Mouse (Mus musculus) neural tube, embryonic 11.5 days (tissue): ENCODE data around the gene Rnf114. TPM values are rescaled to one million over a fixed set of nuclear protein-coding genes. Genes with fewer than 3 reads are reported as not detected.

Experiments used
- ATAC-seq: fragments of 200-750 bp; cut with Nextera tagmentation; 2 replicates; pipeline ENCODE4 v1.8.0; 2017; ENCODE audit warnings: moderate number of reproducible peaks, mild to moderate bottlenecking, moderate TSS enrichment, moderate library complexity; ENCODE audit not compliant: insufficient read depth, low FRiP score, low TSS enrichment
- DNase-seq: peaks from one replicate; pipeline ENCODE4 v3.0.0-alpha.2; 2015; ENCODE audit warnings: low spot score
- H3K27ac ChIP-seq: fragments of 300-500 bp; sonication (generic); 2 replicates; pipeline ENCODE4 v1.5.1; 2014; ENCODE audit warnings: low read depth, mild to moderate bottlenecking, low read length
- H3K27me3 ChIP-seq: fragments of 300-500 bp; sonication (generic); 2 replicates; pipeline ENCODE4 v1.6.1; 2014; ENCODE audit warnings: mild to moderate bottlenecking, low read length, mixed read lengths; ENCODE audit not compliant: control insufficient read depth, insufficient read depth
- H3K36me3 ChIP-seq: fragments of 300-500 bp; sonication (generic); 2 replicates; pipeline ENCODE4 v1.6.1; 2014; ENCODE audit warnings: mild to moderate bottlenecking, low read length, moderate library complexity, mixed read lengths; ENCODE audit not compliant: control insufficient read depth, insufficient read depth
- H3K4me1 ChIP-seq: fragments of 300-500 bp; sonication (generic); 2 replicates; pipeline ENCODE4 v1.6.1; 2014; ENCODE audit warnings: low read length, mixed read lengths; ENCODE audit not compliant: control insufficient read depth, insufficient read depth
- H3K4me2 ChIP-seq: fragments of 300-500 bp; sonication (generic); 2 replicates; pipeline ENCODE4 v1.6.1; 2014; ENCODE audit warnings: low read depth, mild to moderate bottlenecking, moderate library complexity
- H3K4me3 ChIP-seq: fragments of 300-500 bp; sonication (generic); 2 replicates; pipeline ENCODE4 v1.5.1; 2014; ENCODE audit warnings: low read depth, low read length
- H3K9ac ChIP-seq: fragments of 300-500 bp; sonication (generic); 2 replicates; pipeline ENCODE4 v1.6.1; 2014; ENCODE audit warnings: mild to moderate bottlenecking, low read length
- H3K9me3 ChIP-seq: fragments of 300-500 bp; sonication (generic); 2 replicates; pipeline ENCODE4 v1.6.1; 2016; ENCODE audit warnings: low read length; ENCODE audit not compliant: control insufficient read depth
- WGBS: fragments of 180-500 bp; shearing (Covaris S2); extraction: QIAGEN DNeasy Blood & Tissue Kit; methylation state at CpG from one replicate; pipeline ENCODE4 v1.1.7; 2014; 5-methylcytosine and 5-hydroxymethylcytosine counted together
- polyA plus RNA-seq: library from polyadenylated mRNA; unstranded; fragments of >200 nt; fragmentation: Nextera tagmentation; extraction: Ambion mirVana; gene quantifications from 2 replicates; pipeline ENCODE4 v1.2.1, GENCODE M21; 2014

The Rnf114 gene
- polyA plus RNA-seq, 1 experiment from 2014 or later, result 161 TPM

- no peak for ATAC-seq
- WGBS, result 96% methylated on average over 6 of the region's 6 CpGs
- no peak for DNase-seq
- peaks cover 8% of the 10 kb centered on the region for H3K4me1 ChIP-seq
- no peak overlapping the region for H3K27ac ChIP-seq
- H3K27me3 ChIP-seq, result no peaks in the 10 kb centered on the region
- no peak overlapping the region for H3K9ac ChIP-seq
- H3K4me2 ChIP-seq, result no peak overlapping the region
- H3K4me3 ChIP-seq, result no peak overlapping the region
- no peaks in the 10 kb centered on the region for H3K9me3 ChIP-seq
- peaks cover 4% of the 10 kb centered on the region for H3K36me3 ChIP-seq
These were observed 4.5 kb upstream of the Rnf114 start for GRCm38 (mm10) chr2:167487994-167488393.

GRCm38 (mm10) chr2:167490813-167491525 is 1.5 kb upstream of the Rnf114 start:
- no peak for DNase-seq

GRCm38 (mm10) chr2:167492713-167493636 is 530 bp downstream of the Rnf114 start, which contains the start of gene Spata2:
TSS of gene Spata2 (minus strand) at chr2:167492887.
- H3K4me1 ChIP-seq, result peaks cover 8% of the 10 kb centered on the region
- H3K9me3 ChIP-seq, result no peaks in the 10 kb centered on the region
- no peaks in the 10 kb centered on the region for H3K36me3 ChIP-seq
- ATAC-seq (peak; percentile 83), DNase-seq (peak; percentile 91)
- no peaks in the 10 kb centered on the region for H3K27me3 ChIP-seq
- peak within 1 kb of the TSS; percentile 93 for H3K27ac ChIP-seq
- H3K4me3 ChIP-seq, result peak within 1 kb of the TSS; percentile 100
- peak within 1 kb of the TSS; percentile 92 for H3K9ac ChIP-seq
- peak within 1 kb of the TSS; percentile 93 for H3K4me2 ChIP-seq
- WGBS, result 2% methylated on average over 63 of the region's 63 CpGs

More at GRCm38 (mm10) chr2:167490813-167491525, 1.5 kb upstream of the Rnf114 start:
- Histone ChIP-seq H3K36me3 (no peaks in the 10 kb centered on the region), H3K4me3 (peak overlapping the region; percentile 100; the same call in 1 of the 2 replicates), H3K9me3 (no peaks in the 10 kb centered on the region), H3K27me3 (no peaks in the 10 kb centered on the region), H3K4me1 (peaks cover 8% of the 10 kb centered on the region), H3K9ac (no peak overlapping the region; the same call in 1 of the 2 replicates), H3K27ac (no peak overlapping the region), H3K4me2 (peak overlapping the region; percentile 93)
- ATAC-seq, result no peak
- 79% methylated on average over 4 of the region's 4 CpGs for WGBS

GRCm38 (mm10) chr2:167496437-167496836 is 4.0 kb downstream of the Rnf114 start:
- no peaks in the 10 kb centered on the region for H3K9me3 ChIP-seq
- ATAC-seq, result no peak

GRCm38 (mm10) chr2:167497272-167497671 is 4.8 kb downstream of the Rnf114 start:
- Histone ChIP-seq H3K9me3 (no peaks in the 10 kb centered on the region), H3K27me3 (no peaks in the 10 kb centered on the region), H3K9ac (no peak overlapping the region), H3K4me1 (no peaks in the 10 kb centered on the region; the same call in 1 of the 2 replicates), H3K36me3 (no peaks in the 10 kb centered on the region), H3K4me3 (no peak overlapping the region), H3K4me2 (no peak overlapping the region), H3K27ac (no peak overlapping the region)
- WGBS, result 74% methylated on average over 4 of the region's 5 CpGs
- no peak for DNase-seq
- ATAC-seq, result no peak

More at GRCm38 (mm10) chr2:167496437-167496836, 4.0 kb downstream of the Rnf114 start:
- Histone ChIP-seq H3K4me1 (peaks cover 6% of the 10 kb centered on the region), H3K27me3 (no peaks in the 10 kb centered on the region), H3K27ac (no peak overlapping the region), H3K4me3 (no peak overlapping the region), H3K9ac (no peak overlapping the region), H3K36me3 (no peaks in the 10 kb centered on the region), H3K4me2 (no peak overlapping the region)
- WGBS, result 82% methylated on average over 7 of the region's 7 CpGs
- no peak for DNase-seq

GRCm38 (mm10) chr2:167502554-167503252 is 10.3 kb downstream of the Rnf114 start:
- Histone ChIP-seq H3K4me3 (peak overlapping the region; percentile 72), H3K4me1 (peaks cover 6% of the 10 kb centered on the region; the same call in 1 of the 2 replicates), H3K4me2 (peak overlapping the region; percentile 60), H3K27me3 (no peaks in the 10 kb centered on the region), H3K9ac (no peak overlapping the region), H3K36me3 (no peaks in the 10 kb centered on the region; the same call in 1 of the 2 replicates), H3K9me3 (no peaks in the 10 kb centered on the region), H3K27ac (no peak overlapping the region)
- ATAC-seq (no peak; the same call in 1 of the 2 replicates), DNase-seq (no peak)
- WGBS, result 50% methylated on average over 13 of the region's 13 CpGs

- ATAC-seq (peak; percentile 89), DNase-seq (peak; percentile 89)
- Histone ChIP-seq H3K4me1 (peaks cover 6% of the 10 kb centered on the region; the same call in 1 of the 2 replicates), H3K36me3 (peaks cover 2% of the 10 kb centered on the region), H3K27me3 (no peaks in the 10 kb centered on the region), H3K9ac (peak overlapping the region; percentile 95), H3K27ac (peak overlapping the region; percentile 55; the same call in 1 of the 2 replicates), H3K4me3 (peak overlapping the region; percentile 72), H3K4me2 (peak overlapping the region; percentile 60), H3K9me3 (no peaks in the 10 kb centered on the region)
- WGBS, result under 1% methylated on average over 85 of the region's 85 CpGs
These were observed 10.9 kb downstream of the Rnf114 start for GRCm38 (mm10) chr2:167503253-167503895.
